Mouse (Mus musculus): ENCODE results near the gene Tmsb4x. TPM values are rescaled to one million over a fixed set of nuclear protein-coding genes. Genes with fewer than 3 reads are reported as not detected.

Gene Tmsb4x
- 852 and 862 TPM in 2 replicates for polyA plus RNA-seq (2021; fragmentation: Nextera tagmentation)
- long read RNA-seq, experiment 1, transcript Tmsb4x-201 (3 exons, 768 nt): major isoform, 196 of 204 reads
- long read RNA-seq, experiment 1, partial matches to known transcripts: 6 of 204 reads
- long read RNA-seq, experiment 1, other reads (novel, unspliced or antisense): 2 of 204 reads
- long read RNA-seq, experiment 2, transcript Tmsb4x-202 (3 exons, 864 nt): minor isoform, 7 of 715 reads
- long read RNA-seq, experiment 2, transcript Tmsb4x-201 (3 exons, 768 nt): major isoform, 589 of 715 reads
- long read RNA-seq, experiment 2, partial matches to known transcripts: 116 of 715 reads
- long read RNA-seq, experiment 2, other reads (novel, unspliced or antisense): 2 of 715 reads

GRCm38 (mm10) chrX:167208978-167209754 is at the start of gene Tmsb4x:
Tmsb4x (minus strand) TSS chrX:167209315.

Other genes with a start within 250 kb of the Tmsb4x start
- 0.13 TPM in 1 of 2 replicates, not detected in the other for gene Tlr8, start 55.0 kb upstream of the Tmsb4x start, polyA plus RNA-seq (2021; fragmentation: Nextera tagmentation)
- 1.1 and 1.4 TPM in 2 replicates for gene Tlr7, start 121.2 kb upstream of the Tmsb4x start, polyA plus RNA-seq (2021; fragmentation: Nextera tagmentation)
- 17.3 and 18.2 TPM in 2 replicates for gene Prps2, start 173.4 kb upstream of the Tmsb4x start, polyA plus RNA-seq (2021; fragmentation: Nextera tagmentation)